Mouse (Mus musculus): ENCODE measurements around the gene Taf1. TPM values are rescaled to one million over a fixed set of nuclear protein-coding genes. Genes with fewer than 3 reads are reported as not detected.

Gene Taf1
- 10 to 100 TPM; 14.6 to 19.2 TPM for total RNA-seq (2021)

DNA sequence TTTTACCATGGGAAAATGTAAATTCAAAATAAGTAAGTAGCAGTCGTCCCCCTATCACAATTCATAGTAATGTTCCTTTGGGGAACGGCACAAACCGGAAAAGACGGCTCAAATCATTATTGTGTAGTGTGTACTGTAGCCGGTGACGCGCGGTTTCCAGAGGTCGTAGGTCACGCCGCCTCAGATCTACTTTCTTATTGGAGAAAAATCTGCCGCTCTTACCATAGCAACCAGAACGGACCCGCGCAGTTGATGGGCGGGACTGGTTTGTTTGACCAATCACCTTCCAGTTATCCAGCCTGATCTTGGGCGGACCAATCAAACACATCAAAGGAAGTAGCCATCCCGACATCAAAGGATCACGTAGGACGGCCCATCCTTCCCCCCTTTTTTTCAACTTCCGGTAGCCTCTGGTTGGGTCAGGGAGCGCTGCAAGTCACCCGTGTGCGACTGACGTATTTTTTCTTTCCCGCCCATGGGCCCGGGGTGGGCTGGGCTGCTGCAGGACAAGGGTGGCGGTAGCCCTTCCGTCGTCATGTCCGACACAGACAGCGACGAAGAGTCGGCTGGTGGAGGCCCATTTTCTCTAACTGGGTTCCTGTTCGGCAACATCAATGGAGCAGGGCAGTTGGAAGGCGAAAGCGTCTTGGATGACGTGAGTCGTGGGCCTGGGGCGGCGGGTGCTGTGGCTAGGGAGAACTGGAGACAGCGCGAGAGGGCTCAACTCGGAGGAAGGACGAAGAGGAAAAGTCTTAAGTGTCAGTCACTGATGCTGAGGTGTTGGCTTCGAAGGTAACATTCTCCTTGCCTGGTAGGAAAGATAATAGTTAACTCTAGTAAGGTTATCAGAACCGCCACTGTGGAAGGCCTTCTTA lies at the start of gene Taf1:
TSS of gene Taf1 (plus strand) at position 388 of the 875 bp plus-strand sequence.
- DNase-seq: peak; percentile 83 to 86
- intact Hi-C loops (cut with DNase I): loop anchor here (5.0 to 10.0 kb wide), 2 partner anchors 110 to 422 kb away; partner anchors contain the start of gene Ogt

DNA sequence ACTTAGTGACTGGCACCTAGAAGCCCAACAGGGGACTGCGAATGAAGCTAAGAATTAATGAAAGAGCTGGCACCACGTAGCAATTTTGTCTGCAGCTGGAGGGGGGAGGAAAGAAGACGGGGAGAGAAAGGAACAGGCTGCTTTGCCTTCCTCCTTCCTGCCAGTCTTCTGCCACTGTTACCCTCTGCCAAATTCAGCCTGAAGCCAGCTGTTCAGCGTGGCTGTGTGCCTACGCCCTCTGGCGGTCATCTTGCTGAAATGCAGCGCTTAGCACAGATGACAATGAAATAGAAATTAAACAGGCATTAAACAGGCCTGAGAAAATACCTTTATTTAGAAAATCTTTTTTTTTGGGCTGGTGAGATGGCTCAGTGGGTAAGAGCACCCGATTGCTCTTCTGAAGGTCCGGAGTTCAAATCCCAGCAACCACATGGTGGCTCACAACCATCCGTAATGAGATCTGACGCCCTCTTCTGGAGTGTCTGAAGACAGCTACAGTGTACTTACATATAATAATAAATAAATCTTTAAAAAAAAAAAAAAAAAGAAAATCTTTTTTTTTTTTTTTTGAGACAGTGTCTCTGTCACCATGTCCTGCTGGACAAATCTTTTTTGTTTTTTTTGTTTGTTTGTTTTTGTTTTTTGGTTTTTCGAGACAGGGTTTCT lies 45.9 kb upstream of the Taf1 start:
- intact Hi-C loops (cut with DNase I): loop anchor here (2.0 kb wide), 1 partner anchor 58 kb away; the partner anchor contains the start of gene Nono
- peak; percentile 25 to 43 for DNase-seq

DNA sequence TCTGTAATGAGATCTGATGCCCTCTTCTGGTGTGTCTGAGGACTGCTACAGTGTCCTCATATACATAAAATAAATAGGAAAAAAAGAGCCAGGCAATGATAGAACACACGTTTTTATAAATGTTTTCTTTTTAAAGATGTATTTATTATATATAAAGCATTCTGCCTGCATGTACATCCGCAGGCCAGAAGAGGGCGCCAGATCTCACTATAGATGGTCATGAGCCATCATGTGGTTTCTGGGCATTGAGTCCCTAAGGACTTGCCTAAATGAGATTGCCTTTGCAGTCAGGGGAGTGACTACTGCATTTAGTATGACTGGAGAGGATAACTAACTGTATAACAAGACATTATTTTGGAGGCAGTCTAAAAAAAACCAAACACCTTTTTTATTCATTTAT lies 27.9 kb upstream of the Taf1 start:
- DNase-seq: no peak
- intact Hi-C loops (cut with DNase I): no loop called here

DNA sequence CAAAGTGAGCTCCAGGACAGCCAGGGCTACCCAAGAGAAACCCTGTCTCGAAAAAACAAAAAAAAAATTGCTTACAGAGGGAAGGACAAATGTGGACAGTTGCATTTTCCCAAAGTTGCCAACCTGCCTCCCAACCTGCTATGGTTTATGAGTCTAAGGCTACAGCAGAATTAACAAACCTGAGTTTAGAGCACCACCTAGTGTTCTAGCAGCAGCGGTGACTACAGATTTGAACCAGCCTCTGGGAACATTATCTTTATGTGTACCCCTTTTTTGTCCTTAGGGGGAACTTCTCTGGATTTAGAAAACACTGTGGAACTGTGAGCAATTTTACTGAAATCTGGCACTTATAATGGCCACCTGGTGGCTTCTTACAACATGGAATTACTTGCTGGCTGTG lies 16.8 kb upstream of the Taf1 start:
- DNase-seq: no peak
- intact Hi-C loops (cut with DNase I): loop anchor here (10.0 kb wide), 1 partner anchor 381 kb away; no protein-coding TSS in a partner anchor

- no peak for DNase-seq
- intact Hi-C loops (cut with DNase I): loop anchor here (10.0 kb wide), 1 partner anchor 383 kb away; no protein-coding TSS in a partner anchor
Measured at GRCm38 (mm10) chrX:101518006-101518405, 14.5 kb upstream of the Taf1 start.

DNA sequence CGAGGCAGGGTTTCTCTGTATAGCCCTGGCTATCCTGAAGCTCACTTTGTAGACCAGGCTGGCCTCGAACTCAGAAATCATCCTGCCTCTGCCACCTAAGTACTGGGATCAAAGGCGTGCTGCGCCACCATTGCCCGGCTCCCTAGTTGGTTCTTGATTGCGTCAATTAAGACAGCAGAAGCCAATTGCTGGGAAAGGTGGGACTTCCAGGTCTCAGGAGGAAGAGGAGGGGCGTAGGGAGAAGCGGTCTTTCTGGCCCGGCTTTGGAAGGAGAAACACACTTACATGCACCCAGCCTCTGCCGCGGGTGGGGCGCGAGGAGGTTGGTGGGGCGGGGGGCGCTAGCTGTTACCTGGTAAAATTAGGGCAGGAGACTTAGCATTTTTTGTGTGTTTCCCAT lies 10.5 kb upstream of the Taf1 start:
- intact Hi-C loops (cut with DNase I): no loop called here
- DNase-seq: peak in 1 of 2 experiments; percentile 10

GRCm38 (mm10) chrX:101527356-101527755 lies 5.2 kb upstream of the Taf1 start:
- peak; percentile 2 to 5 for DNase-seq
- intact Hi-C loops (cut with DNase I): no loop called here

DNA sequence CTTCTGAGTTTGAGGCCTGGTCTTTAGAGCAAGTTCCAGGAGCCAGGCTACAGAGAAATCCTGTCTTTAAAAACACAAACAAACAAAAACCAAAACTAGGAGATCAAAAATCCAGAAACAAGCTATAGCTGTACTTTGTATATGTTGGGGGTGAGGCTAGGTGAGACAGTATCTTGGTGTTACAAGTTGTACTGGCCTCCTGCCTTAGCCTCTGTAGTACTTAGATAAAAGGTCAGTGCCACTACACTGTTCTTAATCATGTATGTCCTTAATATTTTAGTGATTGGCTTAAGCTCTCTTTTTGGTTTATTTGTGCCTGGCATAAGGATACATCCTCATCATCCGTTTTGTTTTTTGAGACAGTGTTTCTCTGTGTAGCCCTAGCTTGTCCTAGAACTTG lies 52.9 kb downstream of the Taf1 start:
- intact Hi-C loops (cut with DNase I): no loop called here
- no peak for DNase-seq

GRCm38 (mm10) chrX:101616183-101616582 lies 83.6 kb downstream of the Taf1 start:
- no peak for DNase-seq
- intact Hi-C loops (cut with DNase I): no loop called here

DNA sequence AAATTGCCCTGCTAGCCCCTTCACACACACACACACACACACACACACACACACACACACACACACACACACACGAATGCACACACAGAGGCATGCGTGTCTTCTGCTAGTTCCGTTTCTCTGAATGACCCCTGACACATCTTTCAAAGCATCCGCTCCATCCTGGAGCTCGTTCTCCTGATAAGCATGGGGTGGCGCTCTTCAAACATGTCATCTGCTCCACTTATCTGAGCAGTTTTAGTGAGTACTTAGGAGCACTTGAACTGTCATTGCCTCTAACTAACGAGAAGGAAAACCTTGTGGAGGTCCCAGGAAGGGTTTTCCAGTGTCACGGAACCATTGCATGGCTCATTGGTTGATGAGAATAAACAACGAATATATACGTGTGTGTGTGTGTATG lies 85.4 kb downstream of the Taf1 start:
- no peak for DNase-seq
- intact Hi-C loops (cut with DNase I): no loop called here

- intact Hi-C loops (cut with DNase I): loop anchor here (5.0 kb wide), 1 partner anchor 152 kb away; no protein-coding TSS in a partner anchor
- DNase-seq: peak in 1 of 2 experiments; percentile 10
Measured at GRCm38 (mm10) chrX:101620317-101620716, 87.8 kb downstream of the Taf1 start.

DNA sequence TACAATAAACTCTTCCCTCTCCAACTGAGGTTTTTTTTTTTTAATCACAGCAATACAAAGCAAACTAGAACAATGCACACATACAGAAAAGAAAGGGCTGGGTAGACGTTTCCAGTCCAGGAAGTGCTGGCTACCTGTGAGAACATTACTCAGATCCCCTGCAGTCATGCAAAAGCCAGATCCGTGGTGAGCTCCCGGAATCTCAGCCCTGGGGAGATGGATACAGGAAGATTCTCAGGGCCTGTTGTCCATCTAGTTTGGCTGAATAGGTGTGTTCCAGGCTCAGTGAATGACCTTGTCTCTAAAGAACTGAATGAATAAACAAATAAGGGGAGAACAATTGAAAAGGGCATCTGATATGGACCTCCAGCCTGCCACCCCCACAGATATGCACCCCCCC lies 90.0 kb downstream of the Taf1 start:
- intact Hi-C loops (cut with DNase I): loop anchor here (5.0 kb wide), 1 partner anchor 150 kb away; no protein-coding TSS in a partner anchor
- no peak for DNase-seq

- intact Hi-C loops (cut with DNase I): loop anchor here (5.0 kb wide), 1 partner anchor 365 kb away; the partner anchor contains the start of gene Med12
Measured at GRCm38 (mm10) chrX:101636821-101637525, 104.4 kb downstream of the Taf1 start.

DNA sequence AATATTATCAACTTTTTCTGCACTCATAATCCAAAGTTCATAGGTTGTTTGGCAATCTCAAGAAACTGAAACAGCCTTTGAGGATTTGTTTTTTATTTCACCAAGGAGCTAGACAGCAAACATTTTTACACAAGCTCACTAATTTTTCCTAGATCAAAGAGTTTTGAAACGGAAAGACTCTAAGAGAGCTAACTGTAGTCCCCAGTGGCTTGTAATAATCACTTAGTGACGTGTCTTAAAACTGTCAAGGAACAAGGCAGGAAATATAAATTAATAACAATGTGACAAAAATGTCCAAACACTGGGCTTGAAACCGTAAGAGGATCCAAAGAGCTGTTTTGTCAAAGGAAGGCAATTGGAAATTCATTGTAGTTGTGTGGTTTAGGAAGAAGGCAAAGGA lies 106.3 kb downstream of the Taf1 start:
- no peak for DNase-seq
- intact Hi-C loops (cut with DNase I): loop anchor here (5.0 kb wide), 1 partner anchor 367 kb away; the partner anchor contains the start of gene Med12

More at GRCm38 (mm10) chrX:101636821-101637525, 104.4 kb downstream of the Taf1 start:
- no peak for DNase-seq

- intact Hi-C loops (cut with DNase I): loop anchor here (5.0 kb wide), 1 partner anchor 367 kb away; the partner anchor contains the start of gene Med12
- peak in 1 of 2 experiments; percentile 34 for DNase-seq
Measured at GRCm38 (mm10) chrX:101639306-101639705, 106.8 kb downstream of the Taf1 start.

DNA sequence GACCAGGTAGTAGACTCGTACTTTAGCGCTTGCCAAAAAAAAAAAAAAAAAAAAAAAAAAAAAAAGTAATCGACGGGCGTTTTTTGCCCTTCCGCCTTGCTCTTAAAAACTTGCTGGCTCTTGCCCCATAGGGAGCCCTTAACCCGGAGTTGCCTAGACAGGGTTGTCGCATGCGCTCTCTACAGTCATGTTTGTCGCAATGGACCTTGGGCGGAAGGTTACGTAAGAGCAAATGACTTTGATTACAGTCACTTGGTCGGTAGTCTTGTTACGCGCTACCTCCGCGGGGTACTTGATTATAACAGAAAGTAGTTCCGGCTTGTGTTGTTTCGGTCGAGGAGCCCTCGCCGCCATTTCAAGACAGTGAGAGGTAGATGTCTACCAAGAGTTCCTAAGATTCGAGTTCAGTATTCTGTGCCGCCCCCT lies 107.2 kb downstream of the Taf1 start, which contains the start of gene Ogt:
TSS of gene Ogt (plus strand) at position 320 of the 426 bp plus-strand sequence.
- peak; percentile 87 to 88 for DNase-seq
- intact Hi-C loops (cut with DNase I): loop anchor here (5.0 kb wide), 2 partner anchors 107 to 367 kb away; partner anchors contain the start of genes Med12 and Taf1

GRCm38 (mm10) chrX:101640194-101641160 lies 107.9 kb downstream of the Taf1 start:
- intact Hi-C loops (cut with DNase I): loop anchor here (5.0 kb wide), 1 partner anchor 108 kb away; the partner anchor contains the start of gene Taf1
- peak; percentile 40 to 55 for DNase-seq

DNA sequence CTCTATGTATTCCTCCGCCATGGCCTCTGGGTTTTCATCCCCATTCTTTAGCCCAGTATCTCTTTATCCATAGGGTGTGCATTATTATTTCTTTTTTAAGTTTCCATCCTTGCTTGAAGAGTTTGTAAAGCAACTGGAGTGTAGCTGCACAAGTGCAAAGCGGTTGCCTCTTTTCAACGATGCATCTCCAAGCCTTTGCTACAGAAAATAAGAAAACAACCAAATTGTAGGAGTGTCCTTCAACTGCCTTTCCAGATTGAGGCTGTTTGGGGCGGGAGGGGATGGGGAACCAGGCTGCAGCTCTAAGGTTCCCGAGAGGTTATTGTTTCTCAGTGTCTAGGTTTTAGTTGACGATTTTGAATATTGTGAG lies 108.6 kb downstream of the Taf1 start:
- intact Hi-C loops (cut with DNase I): loop anchor here (5.0 kb wide), 1 partner anchor 109 kb away; the partner anchor contains the start of gene Taf1

DNA sequence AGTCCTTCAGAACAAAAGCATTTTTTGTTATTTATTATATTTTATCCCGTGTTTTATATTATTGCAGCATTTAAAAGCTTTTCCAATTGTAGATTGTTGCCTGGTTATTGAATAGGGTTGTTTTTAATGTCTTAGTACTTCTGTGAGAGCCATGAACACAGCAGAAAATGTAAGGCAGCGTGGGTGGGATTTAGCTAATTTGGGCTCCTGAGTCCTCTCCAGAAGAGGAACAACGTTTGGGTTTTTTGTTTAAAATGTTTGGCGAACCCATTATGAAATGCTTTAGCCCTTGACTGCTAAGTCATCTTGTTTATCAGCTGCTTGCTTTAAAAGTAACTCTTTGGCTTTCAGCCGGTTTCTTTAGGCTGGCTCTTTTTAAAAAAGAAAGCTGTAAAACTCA lies 109.6 kb downstream of the Taf1 start:
- DNase-seq: no peak
- intact Hi-C loops (cut with DNase I): loop anchor here (5.0 kb wide), 1 partner anchor 110 kb away; the partner anchor contains the start of gene Taf1

More for the DNA sequence above, 108.6 kb downstream of the Taf1 start:
- no peak for DNase-seq
